Mouse (Mus musculus) left cerebral cortex, adult 6 months (tissue): ENCODE data around the gene Rab23. TPM values are rescaled to one million over a fixed set of nuclear protein-coding genes. Genes with fewer than 3 reads are reported as not detected.

Source experiments
- long read RNA-seq, 2 experiments: library from polyadenylated mRNA; unstranded; transcript quantifications; one replicate each; pipeline ENCODE4 v2.0.0; 2019 to 2020
- polyA plus RNA-seq: library from polyadenylated mRNA; unstranded; fragments of <200 nt; fragmentation: Nextera tagmentation; gene quantifications from 2 replicates; pipeline ENCODE4 v1.2.3, GENCODE M21; 2021

Gene Rab23
- 8.3 and 10.0 TPM in 2 replicates for polyA plus RNA-seq
- long read RNA-seq, experiment 1, full-length matches to known transcripts, result 51 of 91 reads
- long read RNA-seq, experiment 1, partial matches to known transcripts, result 4 of 91 reads
- long read RNA-seq, experiment 1, other reads (novel, unspliced or antisense), result 36 of 91 reads
- long read RNA-seq, experiment 2, full-length matches to known transcripts, result 10 of 22 reads
- long read RNA-seq, experiment 2, partial matches to known transcripts, result 1 of 22 reads
- long read RNA-seq, experiment 2, other reads (novel, unspliced or antisense), result 11 of 22 reads

GRCm38 (mm10) chr1:33719733-33720225 lies at the start of gene Rab23:
Rab23 (plus strand) TSS chr1:33719887.

GRCm38 (mm10) chr1:33757491-33758041 lies 37.9 kb downstream of the Rab23 start, which contains the start of gene Bag2:
Bag2 (minus strand) TSS chr1:33757795.

Other genes starting within 250 kb of the Rab23 start
- gene Prim2, start 50.1 kb upstream of the Rab23 start, polyA plus RNA-seq, result 4.7 and 5.4 TPM in 2 replicates
- gene Bag2, start 37.9 kb downstream of the Rab23 start, polyA plus RNA-seq, result 16.2 and 19.4 TPM in 2 replicates
- gene Zfp451, start 94.7 kb downstream of the Rab23 start, polyA plus RNA-seq, result 9.6 and 12.1 TPM in 2 replicates
- gene Bend6, start 187.9 kb downstream of the Rab23 start, polyA plus RNA-seq, result 53.3 and 127 TPM in 2 replicates
- gene Dst, start 188.3 kb downstream of the Rab23 start, polyA plus RNA-seq, result 17.7 and 22.7 TPM in 2 replicates